Mouse (Mus musculus): ENCODE measurements around the gene Mob3c.

DNA sequence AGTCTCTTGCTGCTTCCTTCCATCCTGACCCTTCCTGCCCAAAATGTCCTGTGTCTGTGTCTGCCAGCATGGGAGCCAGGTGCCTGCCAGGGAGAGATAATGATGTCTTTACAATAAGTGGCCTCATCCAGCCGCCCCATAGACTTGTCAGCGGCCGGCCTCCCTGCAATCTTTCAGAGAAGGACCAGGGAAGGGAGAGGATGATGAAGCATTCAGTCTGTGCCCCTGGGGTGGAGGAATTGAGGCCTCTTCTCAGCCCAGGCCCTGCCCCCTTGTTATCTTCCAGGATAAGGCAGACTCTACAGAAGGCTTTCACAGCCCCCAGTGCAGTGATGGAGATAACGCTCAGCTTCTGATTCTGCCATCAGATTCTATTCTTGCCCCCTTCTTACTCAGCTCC is 28.4 kb downstream of the Mob3c start:
- no peak for TF ChIP-seq CTCF (IDR thresholded peaks at IDR 0.05; ENCODE audit: low read depth, low read length)
- no peak for TF ChIP-seq POLR2A (IDR thresholded peaks at IDR 0.05; ENCODE audit: insufficient read depth, low read length)
